Mouse (Mus musculus) liver, adult 2 months (tissue): ENCODE data around the gene Lin7c.

Experiments
- CTCF ChIP-seq: fragments of 200-500 bp; IDR thresholded peaks from 2 replicates; pipeline ENCODE4 v1.5.1; 2011; ENCODE audit warnings: low read depth, low read length, control low read depth
- POLR2A ChIP-seq: fragments of 200-500 bp; IDR thresholded peaks from 2 replicates; pipeline ENCODE4 v1.6.1; 2011; ENCODE audit warnings: low read length, control low read depth; ENCODE audit not compliant: insufficient read depth; ENCODE audit errors: extremely low read depth

GRCm38 (mm10) chr2:109930366-109930765 lies 39.7 kb downstream of the Lin7c start:
- TF ChIP-seq CTCF (no peak), POLR2A (no peak)
